ENCODE assay signal across 18 mouse cellular contexts in the genomic region with DNA sequence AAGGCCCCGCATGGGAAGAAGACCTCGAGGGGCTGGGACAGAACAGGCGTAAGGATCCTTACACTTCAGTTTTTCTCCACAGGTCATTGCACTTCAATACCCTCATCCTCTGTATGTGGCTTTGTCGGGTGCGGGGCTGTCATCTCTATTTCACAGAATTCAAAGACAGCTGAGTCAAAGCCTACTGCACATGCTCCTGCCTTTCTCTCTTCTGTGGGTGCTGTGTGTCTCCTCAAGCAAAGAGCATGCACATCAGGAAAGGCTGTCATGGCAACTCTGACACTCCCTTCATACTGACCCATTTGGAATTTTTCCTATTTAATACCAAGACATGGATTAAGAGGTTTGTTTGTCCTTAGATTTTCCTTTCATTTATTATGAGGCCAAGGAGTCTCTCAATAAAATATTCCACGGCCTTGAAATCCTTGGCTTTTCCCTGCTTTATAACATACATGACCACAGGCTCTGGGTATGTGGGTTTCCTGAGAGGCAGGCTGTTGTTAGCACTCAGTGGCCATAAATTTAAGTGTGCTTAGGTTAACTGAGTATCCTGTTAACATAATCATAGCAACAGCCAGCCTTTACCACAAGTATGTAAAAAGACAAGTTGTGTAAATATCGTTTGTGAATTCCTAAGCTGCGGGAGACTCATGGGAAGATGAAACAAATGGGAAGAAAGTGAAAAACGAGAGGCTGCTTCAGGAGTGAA.
DNase-seq lines count a peak whose midpoint lies in the region; ATAC-seq and TF ChIP-seq lines count a peak whose summit lies in the region.
"Had no signal": no experiment of that assay in that cellular context is flagged by ENCODE, and none has a peak within 500 bp of the region (broad histone marks: within the 10 kb centered on the region; RNA-seq: fewer than 3 reads in every experiment).

No protein-coding gene starts in this region.

- DNase-seq in frontal cortex, postnatal 36 days (ENCODE audit: low spot score in 2 of 2) = no peak
- peak; percentile 21 for DNase-seq in lung, embryonic 14.5 days
- DNase-seq in lung, postnatal 36 days = no peak
- DNase-seq in midbrain, postnatal 0 days (ENCODE audit: low spot score) = no peak
- DNase-seq: adrenal gland, postnatal 25 days; cerebellum, adult 9-10 months; gastrocnemius, postnatal 14 days; heart, postnatal 10 days; kidney, adult 2 months; liver, postnatal 0 days; lung, postnatal 4 days; thymus, postnatal 4 days had no signal

- no peak for TF ChIP-seq CTCF in lung, embryonic 14.5 days (IDR thresholded peaks at IDR 0.05; ENCODE audit: low read depth)
- no peak for TF ChIP-seq CTCF in midbrain, postnatal 0 days (IDR thresholded peaks at IDR 0.05)

- H3K9me3 ChIP-seq in lung, embryonic 14.5 days (ENCODE audit: low read depth, low read length) = no peaks in the 10 kb centered on the region
- H3K9me3 ChIP-seq in hindbrain, embryonic 16.5 days (ENCODE audit: control insufficient read depth, low read length) = no peaks in the 10 kb centered on the region
- no peaks in the 10 kb centered on the region for H3K9me3 ChIP-seq in midbrain, postnatal 0 days (ENCODE audit: low read length)
- no peaks in the 10 kb centered on the region for H3K9me3 ChIP-seq in kidney, embryonic 14.5 days (ENCODE audit: control insufficient read depth, low read length)

- WGBS in lung, embryonic 14.5 days = 51% methylated on average over 9 of the region's 9 CpGs
- 44% methylated on average over 9 of the region's 9 CpGs for whole genome bisulfite sequencing in hindbrain, embryonic 16.5 days
- WGBS in midbrain, postnatal 0 days = 34% methylated on average over 9 of the region's 9 CpGs
- 56% methylated on average over 9 of the region's 9 CpGs for WGBS in kidney, embryonic 14.5 days

- H3K4me2 ChIP-seq in lung, embryonic 14.5 days = no peak overlapping the region
- no peak overlapping the region for H3K4me2 ChIP-seq in hindbrain, embryonic 16.5 days (ENCODE audit: low read length)
- H3K4me2 ChIP-seq in midbrain, postnatal 0 days (ENCODE audit: low read depth, low read length, poor library complexity, severe bottlenecking) = no peak overlapping the region
- H3K4me2 ChIP-seq in kidney, embryonic 14.5 days (replicated peaks; ENCODE audit: low read depth, low read length) = no peak overlapping the region

- H3K4me1 ChIP-seq in lung, embryonic 14.5 days (ENCODE audit: insufficient read depth) = no peaks in the 10 kb centered on the region
- H3K4me1 ChIP-seq in hindbrain, embryonic 16.5 days (ENCODE audit: control insufficient read depth, insufficient read depth, low read depth, low read length) = peaks cover 15% of the 10 kb centered on the region
- H3K4me1 ChIP-seq in midbrain, postnatal 0 days (ENCODE audit: insufficient read depth, low read length) = no peaks in the 10 kb centered on the region; the same call in 1 of the 2 replicates
- H3K4me1 ChIP-seq in kidney, embryonic 14.5 days (ENCODE audit: control insufficient read depth, insufficient read depth, low read length) = no peaks in the 10 kb centered on the region

- no peak overlapping the region for H3K27ac ChIP-seq in lung, embryonic 14.5 days (ENCODE audit: low read depth)
- H3K27ac ChIP-seq in hindbrain, embryonic 16.5 days (ENCODE audit: low read depth, low read length) = peak overlapping the region; percentile 51
- H3K27ac ChIP-seq in midbrain, postnatal 0 days (ENCODE audit: low read depth, low read length) = peak overlapping the region; percentile 13; the same call in 1 of the 2 replicates
- no peak overlapping the region for H3K27ac ChIP-seq in kidney, embryonic 14.5 days (ENCODE audit: low read depth, low read length)

- no peak overlapping the region for H3K4me3 ChIP-seq in lung, embryonic 14.5 days (ENCODE audit: low read depth, low read length)
- no peak overlapping the region for H3K4me3 ChIP-seq in hindbrain, embryonic 16.5 days (ENCODE audit: low read length)
- H3K4me3 ChIP-seq in midbrain, postnatal 0 days (ENCODE audit: low read depth, low read length) = no peak overlapping the region
- H3K4me3 ChIP-seq in kidney, embryonic 14.5 days (ENCODE audit: low read length) = no peak overlapping the region
- H3K4me3 ChIP-seq: erythroblast, embryonic 14.5 days had no signal

- H3K36me3 ChIP-seq in lung, embryonic 14.5 days (ENCODE audit: insufficient read depth) = no peaks in the 10 kb centered on the region
- no peaks in the 10 kb centered on the region for H3K36me3 ChIP-seq in hindbrain, embryonic 16.5 days (ENCODE audit: control insufficient read depth, insufficient read depth, low read length)
- no peaks in the 10 kb centered on the region for H3K36me3 ChIP-seq in midbrain, postnatal 0 days (ENCODE audit: insufficient read depth, low read length)
- no peaks in the 10 kb centered on the region for H3K36me3 ChIP-seq in kidney, embryonic 14.5 days (ENCODE audit: control insufficient read depth, insufficient read depth, low read length)

- H3K27me3 ChIP-seq in lung, embryonic 14.5 days (ENCODE audit: insufficient read depth, low read length) = no peaks in the 10 kb centered on the region
- no peaks in the 10 kb centered on the region for H3K27me3 ChIP-seq in hindbrain, embryonic 16.5 days (replicated peaks; ENCODE audit: control insufficient read depth, insufficient read depth, low read length)
- no peaks in the 10 kb centered on the region for H3K27me3 ChIP-seq in midbrain, postnatal 0 days (ENCODE audit: insufficient read depth, low read length)
- H3K27me3 ChIP-seq in kidney, embryonic 14.5 days (ENCODE audit: control insufficient read depth, insufficient read depth, low read length) = no peaks in the 10 kb centered on the region

- ATAC-seq in frontal cortex, adult (ENCODE audit: low TSS enrichment) = peak; percentile 11; the same call in 1 of the 2 replicates
- no peak for ATAC-seq in lung, embryonic 14.5 days (ENCODE audit: insufficient read depth)
- no peak for ATAC-seq in hindbrain, embryonic 16.5 days
- no peak for ATAC-seq in midbrain, postnatal 0 days (ENCODE audit: low FRiP score)
- no peak for ATAC-seq in kidney, embryonic 14.5 days (ENCODE audit: low FRiP score, low TSS enrichment)
- no peak for ATAC-seq in erythroid progenitor cell, adult 5-6 weeks (replicated peaks; ENCODE audit: low FRiP score, poor library complexity, severe bottlenecking)
- ATAC-seq: activated CD4-positive, CD25-positive, alpha-beta regulatory T cell, adult 4 months; liver, postnatal 0 days had no signal

- no peak overlapping the region for H3K9ac ChIP-seq in lung, embryonic 14.5 days
- no peak overlapping the region for H3K9ac ChIP-seq in hindbrain, embryonic 16.5 days (ENCODE audit: low read depth, low read length)
- H3K9ac ChIP-seq in midbrain, postnatal 0 days (replicated peaks; ENCODE audit: low read length, poor library complexity, severe bottlenecking) = no peak overlapping the region
- H3K9ac ChIP-seq in kidney, embryonic 14.5 days (ENCODE audit: low read depth, low read length) = no peak overlapping the region
- H3K9ac ChIP-seq: liver, postnatal 0 days had no signal

Comparison
In these comparisons a context has a peak if more than half of its experiments do, and no peak if none do; other contexts are left out.
1. H3K27ac ChIP-seq: peak in hindbrain, embryonic 16.5 days (single experiment) and midbrain, postnatal 0 days (single experiment); none in lung, embryonic 14.5 days (single experiment) and kidney, embryonic 14.5 days (single experiment).